Mouse (Mus musculus) stomach, postnatal 0 days (tissue): ENCODE measurements around the gene Shc2.

Experiments
- CTCF ChIP-seq: IDR thresholded peaks from 2 replicates; pipeline ENCODE4 v1.5.1; 2016; ENCODE audit warnings: antibody characterized with exemption, low read depth, mild to moderate bottlenecking, moderate library complexity
- EP300 ChIP-seq: optimal IDR thresholded peaks from 2 replicates; pipeline ENCODE3; 2016; ENCODE audit warnings: antibody characterized with exemption

- TF ChIP-seq CTCF (peak; percentile 94), EP300 (no peak)
Observed at GRCm38 (mm10) chr10:79668771-79669575, 31.3 kb upstream of the Shc2 start, which contains the start of gene Tpgs1.
